ENCODE assay signal across 8 mouse cellular contexts in genomic region chr8:106603131-106603819, GRCm38 (mm10). TPM values are rescaled to one million over a fixed set of nuclear protein-coding genes. Genes with fewer than 3 reads are reported as not detected.
DNase-seq lines count a peak whose midpoint lies in the region; ATAC-seq and TF ChIP-seq lines count a peak whose summit lies in the region.

Gene Cdh1, plus strand, starts transcription at chr8:106603351.

- H3K9me3 ChIP-seq in heart, embryonic 15.5 days (replicated peaks), result no peaks in the 10 kb centered on the region
- H3K9me3 ChIP-seq in lung, postnatal 0 days (ENCODE audit: low read length), result no peaks in the 10 kb centered on the region

- no peak for TF ChIP-seq EP300 in lung, postnatal 0 days (IDR thresholded peaks at IDR 0.05)

- H3K36me3 ChIP-seq in heart, embryonic 15.5 days, result no peaks in the 10 kb centered on the region
- no peaks in the 10 kb centered on the region for H3K36me3 ChIP-seq in lung, postnatal 0 days (ENCODE audit: insufficient read depth, low read length)

- under 1% methylated on average over 53 of the region's 53 CpGs for WGBS in heart, embryonic 15.5 days
- under 1% methylated on average over 51 of the region's 53 CpGs for WGBS in lung, postnatal 0 days

- ATAC-seq in heart, embryonic 15.5 days (replicated peaks; ENCODE audit: insufficient number of reproducible peaks, insufficient read depth, low FRiP score, low read depth), result peak; percentile 44; the same call in 1 of the 2 replicates
- peak; percentile 97 for ATAC-seq in lung, postnatal 0 days

- H3K4me1 ChIP-seq in heart, embryonic 15.5 days (replicated peaks), result peaks cover 19% of the 10 kb centered on the region
- H3K4me1 ChIP-seq in lung, postnatal 0 days (ENCODE audit: insufficient read depth, low read depth, low read length), result no peaks in the 10 kb centered on the region

- H3K9ac ChIP-seq in heart, embryonic 15.5 days, result peak within 1 kb of the TSS; percentile 49
- H3K9ac ChIP-seq in lung, postnatal 0 days (replicated peaks; ENCODE audit: low read depth), result peak within 1 kb of the TSS; percentile 79

- H3K27me3 ChIP-seq in heart, embryonic 15.5 days, result peaks cover 64% of the 10 kb centered on the region
- peaks cover 22% of the 10 kb centered on the region for H3K27me3 ChIP-seq in lung, postnatal 0 days (replicated peaks; ENCODE audit: insufficient read depth, low read length)

- DNase-seq in layer of hippocampus, adult 2 months (ENCODE audit: low spot score in 2 of 2), result no peak
- DNase-seq in layer of hippocampus, postnatal 36 days, result no peak
- DNase-seq in cerebellum, postnatal 36 days, result peak; percentile 16 to 37
- peak; percentile 93 for DNase-seq in kidney, postnatal 10 days
- peak; percentile 92 for DNase-seq in lung, postnatal 0 days (ENCODE audit: low spot score)
- peak; percentile 54 for DNase-seq in ovary, postnatal 14 days (ENCODE audit: low spot score)
- DNase-seq in urinary bladder, postnatal 14 days (ENCODE audit: low spot score), result peak; percentile 93

- TF ChIP-seq CTCF in layer of hippocampus, adult 2 months (conservative IDR thresholded peaks at IDR 0.05), result no peak
- peak; percentile 52 for TF ChIP-seq CTCF in lung, postnatal 0 days (IDR thresholded peaks at IDR 0.05)

- peak within 1 kb of the TSS; percentile 95 for H3K4me2 ChIP-seq in heart, embryonic 15.5 days
- peak within 1 kb of the TSS; percentile 59 for H3K4me2 ChIP-seq in lung, postnatal 0 days (replicated peaks; ENCODE audit: low read depth, low read length)

- H3K4me3 ChIP-seq in layer of hippocampus, adult 2 months, result peak within 1 kb of the TSS; percentile 54
- peak within 1 kb of the TSS; percentile 58 for H3K4me3 ChIP-seq in heart, embryonic 15.5 days
- peak within 1 kb of the TSS; percentile 61 for H3K4me3 ChIP-seq in lung, postnatal 0 days (ENCODE audit: low read depth, low read length)

- no peak within 1 kb of the TSS for H3K27ac ChIP-seq in layer of hippocampus, adult 2 months
- no peak within 1 kb of the TSS for H3K27ac ChIP-seq in heart, embryonic 15.5 days
- H3K27ac ChIP-seq in lung, postnatal 0 days (ENCODE audit: low read length), result peak within 1 kb of the TSS; percentile 90

RNA-seq across cellular contexts. Expression of gene Cdh1, which starts in this region (rescaled TPM):
- under 1 TPM; 0.37 to 0.54 TPM for total RNA-seq in layer of hippocampus, adult 2 months (2021)
- total RNA-seq in layer of hippocampus, postnatal 36 days (2021), result under 1 TPM; 0.20 to 0.48 TPM
- 3.6 and 17.4 TPM in 2 replicates for polyA plus RNA-seq in heart, embryonic 15.5 days (2015; fragmentation: Nextera tagmentation; extraction: Ambion mirVana)
- 88.2 and 106 TPM in 2 replicates for polyA plus RNA-seq in lung, postnatal 0 days (2015; fragmentation: Nextera tagmentation; extraction: Ambion mirVana)

Comparison
In these comparisons a context has a peak if more than half of its experiments do, and no peak if none do; other contexts are left out.
1. DNase-seq: peak in cerebellum, postnatal 36 days (2 of 2), kidney, postnatal 10 days (single experiment), lung, postnatal 0 days (single experiment), ovary, postnatal 14 days (single experiment) and urinary bladder, postnatal 14 days (single experiment); none in layer of hippocampus, adult 2 months (0 of 2) and layer of hippocampus, postnatal 36 days (0 of 2).
2. Peak in every context shown above with its lines, with median percentiles within 50 percentile points of each other: H3K4me3 ChIP-seq.